Comparison of ENCODE assay signal across 30 mouse cellular contexts in the genomic region with DNA sequence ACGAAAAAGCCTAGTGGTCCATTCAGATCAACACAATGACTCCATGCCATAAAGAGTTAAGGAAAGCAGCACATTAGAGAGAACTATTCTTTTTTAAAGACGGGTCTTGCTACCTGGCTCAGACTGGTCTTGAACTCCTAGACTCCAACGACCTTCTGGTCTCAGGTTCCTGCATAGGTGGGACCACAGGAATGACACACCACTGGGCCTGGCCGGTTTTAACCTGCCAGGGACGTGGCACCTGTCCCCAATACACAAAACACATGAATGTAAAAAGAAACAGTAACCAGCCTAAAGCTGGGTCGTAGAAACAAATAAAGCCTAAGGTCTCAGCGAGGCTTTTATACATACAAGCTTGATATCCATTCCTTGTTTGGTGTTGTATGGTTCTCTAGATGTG.
"Had no signal": no experiment of that assay in that cellular context is flagged by ENCODE, and none has a peak within 500 bp of the region (broad histone marks: within the 10 kb centered on the region; RNA-seq: fewer than 3 reads in every experiment).

No protein-coding gene starts in this region.

- H3K9me3 ChIP-seq: heart, embryonic 12.5 days; heart, embryonic 15.5 days; hindbrain, embryonic 13.5 days; hindbrain, embryonic 15.5 days; intestine, embryonic 15.5 days; kidney, embryonic 15.5 days had no signal

- H3K4me3 ChIP-seq: heart, embryonic 12.5 days; heart, embryonic 13.5 days; heart, embryonic 15.5 days; hindbrain, embryonic 10.5 days; hindbrain, embryonic 12.5 days; hindbrain, embryonic 13.5 days; hindbrain, embryonic 15.5 days; intestine, embryonic 15.5 days; kidney, embryonic 15.5 days; layer of hippocampus, adult 2 months; left cerebral cortex, adult 2 months had no signal

- H3K27ac ChIP-seq: heart, embryonic 13.5 days; heart, embryonic 15.5 days; hindbrain, embryonic 10.5 days; hindbrain, embryonic 12.5 days; hindbrain, embryonic 13.5 days; hindbrain, embryonic 14.5 days; hindbrain, embryonic 15.5 days; hindbrain, postnatal 0 days; intestine, embryonic 15.5 days; kidney, embryonic 15.5 days; kidney, postnatal 0 days; layer of hippocampus, adult 2 months; left cerebral cortex, adult 2 months had no signal

- H3K27me3 ChIP-seq: intestine, embryonic 15.5 days had no signal

- DNase-seq: heart, postnatal 10 days; heart, postnatal 14 days; heart, postnatal 36 days; heart, postnatal 4 days; kidney, adult 11 months; kidney, adult 18-20 months; kidney, adult 2 months; kidney, adult 8-10 months; kidney, adult 9 months; kidney, postnatal 10 days; kidney, postnatal 14 days; kidney, postnatal 25 days; kidney, postnatal 36 days; kidney, postnatal 4 days; layer of hippocampus, adult 9-11 months; layer of hippocampus, postnatal 36 days had no signal

- H3K9ac ChIP-seq: heart, embryonic 12.5 days; heart, embryonic 13.5 days; heart, embryonic 15.5 days; hindbrain, embryonic 12.5 days; hindbrain, embryonic 13.5 days; hindbrain, embryonic 14.5 days; hindbrain, embryonic 15.5 days; intestine, embryonic 15.5 days; kidney, embryonic 15.5 days had no signal

- H3K36me3 ChIP-seq: heart, embryonic 12.5 days; heart, embryonic 13.5 days; heart, embryonic 15.5 days; hindbrain, embryonic 10.5 days; hindbrain, embryonic 12.5 days; hindbrain, embryonic 13.5 days; hindbrain, embryonic 15.5 days; intestine, embryonic 15.5 days; kidney, embryonic 15.5 days had no signal
